Mouse (Mus musculus) forebrain, postnatal 0 days (tissue): ENCODE results near the gene Ugt1a1. TPM values are rescaled to one million over a fixed set of nuclear protein-coding genes. Genes with fewer than 3 reads are reported as not detected.
"Not testable (repeated sequence)": the region's sequence is repeated elsewhere in the genome, so short reads cannot be mapped to it uniquely, and the experiment has no call there.

Source experiments
- ATAC-seq: fragments of 200-750 bp; cut with Nextera tagmentation; 2 replicates; pipeline ENCODE4 v1.8.0; 2017; ENCODE audit warnings: mild to moderate bottlenecking, moderate library complexity
- DNase-seq: peaks from one replicate; pipeline ENCODE4 v3.0.0-alpha.2; 2015
- H3K27ac ChIP-seq: fragments of 300-500 bp; sonication (generic); 2 replicates; pipeline ENCODE4 v1.5.1; 2014; ENCODE audit warnings: low read depth, mild to moderate bottlenecking, antibody characterized with exemption, low read length, moderate library complexity, mixed read lengths
- H3K27me3 ChIP-seq: fragments of 300-500 bp; sonication (generic); 2 replicates; pipeline ENCODE4 v1.6.1; 2014; ENCODE audit warnings: mild to moderate bottlenecking, low read length, mixed read lengths; ENCODE audit not compliant: insufficient read depth
- H3K36me3 ChIP-seq: fragments of 300-500 bp; sonication (generic); 2 replicates; pipeline ENCODE4 v1.6.1; 2014; ENCODE audit warnings: mild to moderate bottlenecking, moderate library complexity; ENCODE audit not compliant: insufficient read depth
- H3K4me1 ChIP-seq: fragments of 300-500 bp; sonication (generic); 2 replicates; pipeline ENCODE4 v1.6.1; 2014; ENCODE audit warnings: antibody characterized with exemption; ENCODE audit not compliant: insufficient read depth
- H3K4me2 ChIP-seq: fragments of 300-500 bp; sonication (generic); 2 replicates; pipeline ENCODE4 v1.6.1; 2014; ENCODE audit warnings: low read depth, mild to moderate bottlenecking, moderate library complexity
- H3K4me3 ChIP-seq: fragments of 300-500 bp; sonication (generic); 2 replicates; pipeline ENCODE4 v1.5.1; 2014; ENCODE audit warnings: low read depth, low read length, mixed read lengths
- H3K9ac ChIP-seq: fragments of 300-500 bp; sonication (generic); 2 replicates; pipeline ENCODE4 v1.6.1; 2014; ENCODE audit warnings: mild to moderate bottlenecking
- H3K9me3 ChIP-seq: fragments of 300-500 bp; sonication (generic); 2 replicates; pipeline ENCODE4 v1.6.1; 2016; ENCODE audit warnings: low read length
- CTCF ChIP-seq: sonication (generic); IDR thresholded peaks from 2 replicates; pipeline ENCODE4 v1.5.1; 2016; ENCODE audit warnings: antibody characterized with exemption, control low read depth, low read depth
- WGBS: fragments of 180-500 bp; shearing (Covaris S2); extraction: QIAGEN DNeasy Blood & Tissue Kit; methylation state at CpG from one replicate; pipeline ENCODE4 v1.1.7; 2014; 5-methylcytosine and 5-hydroxymethylcytosine counted together
- polyA plus RNA-seq: library from polyadenylated mRNA; unstranded; fragments of >200 nt; fragmentation: Nextera tagmentation; extraction: Ambion mirVana; gene quantifications from 2 replicates; pipeline ENCODE4 v1.2.1, GENCODE M21; 2015
- total RNA-seq: library from RNA; depleted of rRNA; stranded (reverse); fragments of >200 nt; gene quantifications from 2 replicates; pipeline ENCODE4 v1.2.3, GENCODE M21; 2014

Gene Ugt1a1
- total and polyA plus RNA-seq, 2 experiments from 2014 or later: 0.14 TPM; not detected in 1

DNA sequence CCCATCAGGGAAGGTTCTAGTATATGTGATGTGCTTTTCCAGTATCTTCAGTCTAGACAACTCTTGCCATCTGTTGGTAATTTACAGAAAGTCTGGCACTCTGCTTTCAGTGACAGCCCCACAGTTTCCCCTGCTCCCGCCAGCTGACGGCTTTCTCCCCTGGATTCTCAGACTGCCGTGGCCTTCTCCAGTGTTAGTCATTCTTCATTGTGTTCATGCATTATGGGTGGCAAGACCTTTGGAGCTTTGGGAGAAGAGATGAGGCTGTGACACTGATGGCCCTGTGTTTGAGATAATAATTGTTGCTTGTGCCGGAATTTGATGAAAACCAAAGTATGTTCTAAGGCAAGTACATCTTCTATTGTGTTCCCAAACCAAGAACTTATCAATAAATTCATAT, 6.8 kb downstream of the Ugt1a1 start:
- DNase-seq (no peak), ATAC-seq (no peak)
- H3K36me3 ChIP-seq: no peaks in the 10 kb centered on the region
- H3K27me3 ChIP-seq: no peaks in the 10 kb centered on the region
- no peak overlapping the region for H3K9ac ChIP-seq
- H3K4me2 ChIP-seq: no peak overlapping the region
- no peak overlapping the region for H3K4me3 ChIP-seq
- 51% methylated on average over 4 of the region's 4 CpGs for WGBS
- no peak for TF ChIP-seq CTCF
- H3K9me3 ChIP-seq: peaks cover 43% of the 10 kb centered on the region
- no peak overlapping the region for H3K27ac ChIP-seq
- H3K4me1 ChIP-seq: no peaks in the 10 kb centered on the region

GRCm38 (mm10) chr1:88219054-88219453, 7.3 kb downstream of the Ugt1a1 start:
- H3K27me3 ChIP-seq: no peaks in the 10 kb centered on the region
- H3K4me3 ChIP-seq: no peak overlapping the region
- DNase-seq (peak; percentile 5), ATAC-seq (no peak)
- H3K36me3 ChIP-seq: no peaks in the 10 kb centered on the region
- 28% methylated on average over 1 of the region's 1 CpGs for WGBS
- H3K4me2 ChIP-seq: no peak overlapping the region
- no peak overlapping the region for H3K27ac ChIP-seq
- TF ChIP-seq CTCF: no peak
- H3K4me1 ChIP-seq: no peaks in the 10 kb centered on the region
- H3K9me3 ChIP-seq: peaks cover 38% of the 10 kb centered on the region
- H3K9ac ChIP-seq: no peak overlapping the region

- no peak overlapping the region for H3K9ac ChIP-seq
- H3K4me3 ChIP-seq: no peak overlapping the region
- H3K4me2 ChIP-seq: no peak overlapping the region
- H3K4me1 ChIP-seq: no peaks in the 10 kb centered on the region
- ATAC-seq: no peak
- TF ChIP-seq CTCF: no peak
- no peaks in the 10 kb centered on the region for H3K36me3 ChIP-seq
- peaks cover 26% of the 10 kb centered on the region for H3K9me3 ChIP-seq
- no peaks in the 10 kb centered on the region for H3K27me3 ChIP-seq
- H3K27ac ChIP-seq: no peak overlapping the region
- no peak for DNase-seq
Observed at GRCm38 (mm10) chr1:88220336-88220735, 8.6 kb downstream of the Ugt1a1 start.

DNA sequence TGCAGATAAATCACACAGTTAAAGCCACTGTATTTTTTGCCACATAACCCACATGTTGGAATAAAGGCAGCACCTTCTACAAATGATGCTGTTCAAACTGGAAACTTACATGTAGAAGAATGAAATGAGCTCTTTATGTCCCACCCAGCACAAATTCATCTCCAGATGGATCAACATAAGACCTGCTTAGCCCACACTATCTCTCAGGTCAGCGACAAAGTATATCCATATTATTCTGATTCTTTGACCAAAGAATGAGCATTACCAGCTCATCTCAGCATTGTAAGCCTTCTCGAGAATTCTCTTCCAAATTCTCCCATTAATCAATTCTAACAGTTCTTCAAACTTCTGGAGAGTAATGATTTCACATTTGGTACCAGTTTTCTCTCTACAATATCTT, 10.5 kb downstream of the Ugt1a1 start:
- Histone ChIP-seq H3K9ac (no peak overlapping the region), H3K27me3 (no peaks in the 10 kb centered on the region), H3K4me1 (no peaks in the 10 kb centered on the region), H3K9me3 (peaks cover 29% of the 10 kb centered on the region), H3K36me3 (no peaks in the 10 kb centered on the region), H3K27ac (no peak overlapping the region), H3K4me3 (no peak overlapping the region), H3K4me2 (no peak overlapping the region)
- 49% methylated on average over 2 of the region's 2 CpGs for WGBS
- no peak for ATAC-seq
- TF ChIP-seq CTCF: no peak
- no peak for DNase-seq

DNA sequence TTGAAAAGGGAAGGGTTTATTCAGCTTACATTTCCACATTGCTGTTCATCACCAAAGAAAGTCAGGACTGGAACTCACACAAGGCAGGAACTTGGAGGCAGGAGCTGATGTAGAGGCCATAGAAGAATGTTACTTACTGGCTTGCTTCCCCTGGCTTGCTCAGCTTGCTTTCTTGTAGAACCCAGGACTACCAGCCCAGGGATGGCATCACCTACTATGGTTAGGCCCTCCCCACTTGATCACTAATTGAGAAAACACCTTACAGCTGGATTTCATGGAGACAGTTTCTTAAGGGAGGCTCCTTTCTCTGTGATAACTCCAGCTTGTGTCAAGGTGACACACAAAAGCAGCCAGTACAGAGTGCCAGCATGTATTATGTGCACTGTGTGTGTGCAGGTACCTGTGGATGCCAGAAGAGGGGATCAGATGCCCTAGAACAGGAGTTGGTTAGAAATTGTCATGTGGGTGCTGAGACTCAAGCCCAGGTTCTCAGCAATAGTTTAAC, 11.3 kb downstream of the Ugt1a1 start:
- not testable (repeated sequence) for H3K9ac ChIP-seq, H3K27me3 ChIP-seq, H3K36me3 ChIP-seq, H3K4me1 ChIP-seq, H3K4me3 ChIP-seq, ATAC-seq, DNase-seq, H3K4me2 ChIP-seq, H3K27ac ChIP-seq
- H3K9me3 ChIP-seq: peaks cover 32% of the 10 kb centered on the region

DNA sequence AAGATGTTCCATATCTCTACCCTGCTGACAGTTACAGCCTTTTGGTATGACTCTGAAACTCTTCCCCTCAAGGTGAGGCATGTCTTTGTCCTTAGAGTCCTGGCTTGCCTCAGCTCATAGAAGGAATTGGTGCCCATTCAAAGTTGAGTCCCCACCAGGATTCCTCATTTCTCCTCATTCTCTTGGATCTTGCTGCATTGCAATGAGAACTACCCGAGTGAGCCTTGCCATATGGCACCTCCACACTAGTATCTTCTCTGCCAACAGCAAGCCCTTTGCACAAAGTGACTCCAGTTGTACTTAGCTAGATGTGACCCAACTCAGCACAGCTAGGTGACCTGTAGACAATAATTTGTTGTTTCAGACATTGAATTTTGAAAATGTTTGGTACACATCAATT, 11.8 kb downstream of the Ugt1a1 start:
- 46% methylated on average over 1 of the region's 1 CpGs for WGBS
- no peaks in the 10 kb centered on the region for H3K27me3 ChIP-seq
- no peak overlapping the region for H3K27ac ChIP-seq
- H3K9me3 ChIP-seq: peaks cover 37% of the 10 kb centered on the region
- H3K4me1 ChIP-seq: no peaks in the 10 kb centered on the region
- TF ChIP-seq CTCF: no peak
- no peak overlapping the region for H3K4me3 ChIP-seq
- H3K4me2 ChIP-seq: no peak overlapping the region
- H3K9ac ChIP-seq: no peak overlapping the region
- DNase-seq (no peak), ATAC-seq (no peak)
- no peaks in the 10 kb centered on the region for H3K36me3 ChIP-seq

DNA sequence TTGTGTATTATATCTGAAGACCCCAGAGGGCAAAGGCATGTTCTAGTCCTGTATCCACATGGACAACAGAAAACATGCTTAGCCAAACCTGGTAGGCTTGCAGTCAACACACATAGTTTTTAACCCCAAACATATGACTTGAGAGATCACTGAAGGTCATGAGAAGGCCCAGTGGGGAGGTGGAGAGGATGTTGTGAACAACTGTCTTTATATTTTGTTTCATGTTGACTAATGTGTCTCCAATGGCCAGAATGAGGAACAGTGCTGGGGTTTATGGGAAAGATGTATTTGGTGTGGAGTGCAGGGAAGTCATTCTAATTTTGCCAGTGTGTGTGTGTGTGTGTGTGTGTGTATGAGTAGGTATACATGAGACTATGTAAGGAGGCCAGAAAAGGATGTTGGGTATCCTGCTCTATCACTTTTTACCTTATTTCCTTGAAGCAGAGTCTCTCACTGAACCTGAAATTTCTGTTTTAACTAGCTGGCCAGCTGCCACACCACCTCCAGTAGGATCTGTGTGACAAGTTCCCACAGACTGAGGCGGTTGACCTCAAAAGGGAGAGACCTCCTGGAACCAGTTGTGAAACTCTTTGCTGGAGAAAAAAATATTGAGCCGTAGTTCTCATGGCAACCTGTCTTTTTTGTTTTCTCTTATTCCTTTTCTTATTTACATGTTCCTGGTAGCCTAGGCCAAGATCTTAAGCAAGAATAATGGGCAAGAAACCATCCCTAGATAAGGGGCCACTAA, 12.4 kb downstream of the Ugt1a1 start:
- DNase-seq (no peak), ATAC-seq (no peak)
- no peak overlapping the region for H3K4me3 ChIP-seq

DNA sequence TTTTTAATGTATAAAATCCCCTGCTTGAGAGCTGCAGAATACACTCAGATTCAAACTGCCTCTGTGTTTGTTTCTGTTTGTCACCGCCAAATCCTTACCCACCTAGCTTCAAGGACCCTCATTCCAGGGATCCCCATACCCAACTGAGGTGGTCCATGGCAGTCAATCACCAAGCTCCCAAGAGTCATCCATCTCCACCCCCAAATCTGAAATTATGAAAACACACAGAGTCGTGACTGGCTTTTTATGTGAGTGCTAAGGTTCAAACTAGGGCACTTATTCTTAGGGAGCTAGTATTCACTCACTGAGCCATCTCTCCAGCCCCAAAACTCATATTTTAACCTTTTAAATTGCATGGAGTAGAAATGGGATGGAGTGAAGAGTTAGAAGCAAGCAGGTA, 13.5 kb downstream of the Ugt1a1 start:
- H3K27ac ChIP-seq, H3K27me3 ChIP-seq, DNase-seq, H3K36me3 ChIP-seq, H3K4me2 ChIP-seq, ATAC-seq, H3K4me3 ChIP-seq, H3K4me1 ChIP-seq, H3K9ac ChIP-seq: not testable (repeated sequence)
- 45% methylated on average over 2 of the region's 2 CpGs for WGBS
- peaks cover 54% of the 10 kb centered on the region for H3K9me3 ChIP-seq

More for the DNA sequence above, 12.4 kb downstream of the Ugt1a1 start:
- Histone ChIP-seq H3K9ac (no peak overlapping the region), H3K4me2 (no peak overlapping the region), H3K9me3 (peaks cover 43% of the 10 kb centered on the region), H3K27me3 (no peaks in the 10 kb centered on the region), H3K4me1 (no peaks in the 10 kb centered on the region), H3K36me3 (no peaks in the 10 kb centered on the region), H3K27ac (no peak overlapping the region)
- WGBS: 69% methylated on average over 2 of the region's 2 CpGs
- no peak for TF ChIP-seq CTCF
